Mouse (Mus musculus) urinary bladder, postnatal 10 days (tissue): Measurements from ENCODE around the gene Pkd1.

ENCODE experiments used
- DNase-seq: peaks from one replicate; pipeline ENCODE4 v3.0.0; 2022; ENCODE audit warnings: low spot score

Gene Pkd1

GRCm38 (mm10) chr17:24644875-24645721, 95.5 kb downstream of the Pkd1 start:
- no peak for DNase-seq

- no peak for DNase-seq
These were observed 96.3 kb downstream of the Pkd1 start for GRCm38 (mm10) chr17:24645916-24646315.
